ENCODE assay signal across 8 mouse cellular contexts in the genomic region with DNA sequence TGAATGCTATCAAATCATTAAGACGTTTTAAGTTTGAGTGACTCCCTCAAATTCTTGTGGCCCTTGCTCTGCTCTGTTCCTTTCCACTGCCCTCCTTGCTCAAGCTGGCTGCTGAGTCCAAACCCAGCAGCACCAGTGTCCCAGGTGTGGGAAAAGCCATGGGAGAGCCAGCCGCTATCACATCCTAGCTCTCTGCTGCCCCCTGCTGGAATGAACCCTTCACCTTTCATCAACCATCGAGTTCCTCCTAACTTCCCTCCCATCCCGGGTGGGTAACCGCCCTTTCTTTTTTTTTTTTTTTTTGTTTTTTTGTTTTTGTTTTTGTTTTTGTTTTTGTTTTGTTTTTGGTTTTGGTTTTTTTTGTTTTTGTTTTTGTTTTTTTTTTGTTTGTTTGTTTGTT.
A peak's percentile ranks its signal among the peaks of the same experiment; 100 is the strongest.
DNase-seq lines count a peak whose midpoint lies in the region; ATAC-seq lines count a peak whose summit lies in the region.

No protein-coding gene starts in this region.

- no peaks in the 10 kb centered on the region for H3K9me3 ChIP-seq in heart, embryonic 10.5 days

- DNase-seq in heart, adult 8-10 months (ENCODE audit: low spot score): peak; percentile 21
- DNase-seq in heart, embryonic 10.5 days (ENCODE audit: low spot score): no peak
- peak; percentile 51 for DNase-seq in NIH3T3 (ENCODE audit: low read depth)
- peak; percentile 4 for DNase-seq in cerebellum, adult 9-11 months
- peak; percentile 35 to 57 for DNase-seq in gastrocnemius, postnatal 36 days
- peak; percentile 43 to 95 for DNase-seq in layer of hippocampus, postnatal 25 days (ENCODE audit: extremely low spot score in 1 of 2, low spot score in 1 of 2)
- DNase-seq in testis, postnatal 14 days (ENCODE audit: low spot score): peak; percentile 70

- H3K27me3 ChIP-seq in heart, embryonic 10.5 days (ENCODE audit: insufficient read depth, poor library complexity, severe bottlenecking): no peaks in the 10 kb centered on the region

- peak; percentile 89 for ATAC-seq in megakaryocyte-erythroid progenitor cell, adult 5-6 weeks (replicated peaks; ENCODE audit: low FRiP score, low TSS enrichment, poor library complexity, severe bottlenecking)

- 53% methylated on average over 5 of the region's 5 CpGs for WGBS in heart, embryonic 10.5 days

- no peak overlapping the region for H3K4me3 ChIP-seq in heart, embryonic 10.5 days

- H3K27ac ChIP-seq in heart, embryonic 10.5 days: no peak overlapping the region

- peaks cover 6% of the 10 kb centered on the region; the same call in 1 of the 2 replicates for H3K4me1 ChIP-seq in heart, embryonic 10.5 days

- H3K36me3 ChIP-seq in heart, embryonic 10.5 days: no peaks in the 10 kb centered on the region

- intact Hi-C loops in gastrocnemius, postnatal 36 days (cut with DNase I): loop anchor here (2.0 kb wide), 1 partner anchor 536 kb away; no protein-coding TSS in a partner anchor
